Mouse (Mus musculus) megakaryocyte-erythroid progenitor cell, adult 5-6 weeks (primary cell): ENCODE data around the gene Thoc3. TPM values are rescaled to one million over a fixed set of nuclear protein-coding genes. Genes with fewer than 3 reads are reported as not detected.

Source experiments
- total RNA-seq, 2 experiments: library from RNA; stranded (forward) in 1 of 2; stranded (reverse) in 1 of 2; fragments of 200-1000, 215-1000 nt in 1 of 2; fragments of >200 nt in 1 of 2; fragmentation: Nextera tagmentation in 1 of 2; gene quantifications; 2 replicates each; pipeline ENCODE4 v1.2.3; 2014 to 2017

Thoc3 gene
- total RNA-seq, 2 experiments from 2014 or later: 40.1 to 62.5 TPM

Other genes with a start within 250 kb of the Thoc3 start
- gene Cplx2, start 97.5 kb downstream of the Thoc3 start, total RNA-seq (2014; fragmentation: Nextera tagmentation): 3.8 and 17.6 TPM in 2 replicates
- 2.1 and 3.0 TPM in 2 replicates for gene Cplx2, start 97.5 kb downstream of the Thoc3 start, total RNA-seq (2017)
- 9.3 and 21.1 TPM in 2 replicates for gene Simc1, start 34.9 kb upstream of the Thoc3 start, total RNA-seq (2014; fragmentation: Nextera tagmentation)
- 7.2 and 9.3 TPM in 2 replicates for gene Simc1, start 34.9 kb upstream of the Thoc3 start, total RNA-seq (2017)
- gene 4833439L19Rik, start 96.6 kb upstream of the Thoc3 start, total RNA-seq (2014; fragmentation: Nextera tagmentation): 46.8 and 49.8 TPM in 2 replicates
- 17.8 and 35.2 TPM in 2 replicates for gene 4833439L19Rik, start 96.6 kb upstream of the Thoc3 start, total RNA-seq (2017)
- 9.0 and 16.5 TPM in 2 replicates for gene Arl10, start 106.2 kb upstream of the Thoc3 start, total RNA-seq (2014; fragmentation: Nextera tagmentation)
- gene Arl10, start 106.2 kb upstream of the Thoc3 start, total RNA-seq (2017): not detected in 2 replicates
- 57.6 and 76.1 TPM in 2 replicates for gene Nop16, start 121.2 kb upstream of the Thoc3 start, total RNA-seq (2014; fragmentation: Nextera tagmentation)
- 66.3 and 124 TPM in 2 replicates for gene Nop16, start 121.2 kb upstream of the Thoc3 start, total RNA-seq (2017)
- gene Higd2a, start 121.4 kb upstream of the Thoc3 start, total RNA-seq (2014; fragmentation: Nextera tagmentation): 101 and 117 TPM in 2 replicates
- 24.4 and 40.6 TPM in 2 replicates for gene Higd2a, start 121.4 kb upstream of the Thoc3 start, total RNA-seq (2017)
- gene Cltb, start 142.5 kb upstream of the Thoc3 start, total RNA-seq (2014; fragmentation: Nextera tagmentation): 12.1 and 15.2 TPM in 2 replicates
- 20.0 and 26.3 TPM in 2 replicates for gene Cltb, start 142.5 kb upstream of the Thoc3 start, total RNA-seq (2017)
- 42.6 and 46.2 TPM in 2 replicates for gene Faf2, start 152.9 kb upstream of the Thoc3 start, total RNA-seq (2014; fragmentation: Nextera tagmentation)
- 43.6 and 44.7 TPM in 2 replicates for gene Faf2, start 152.9 kb upstream of the Thoc3 start, total RNA-seq (2017)
- gene Rnf44, start 225.1 kb upstream of the Thoc3 start, total RNA-seq (2014; fragmentation: Nextera tagmentation): 92.1 and 118 TPM in 2 replicates
- gene Rnf44, start 225.1 kb upstream of the Thoc3 start, total RNA-seq (2017): 12.7 and 17.9 TPM in 2 replicates
- gene Cdhr2, start 232.6 kb upstream of the Thoc3 start, total RNA-seq (2014; fragmentation: Nextera tagmentation): not detected in 2 replicates
- gene Cdhr2, start 232.6 kb upstream of the Thoc3 start, total RNA-seq (2017): not detected in 2 replicates